ENCODE assay signal across 18 mouse cellular contexts in genomic region chrX:46896538-46896937, GRCm38 (mm10).
"Had no signal": no experiment of that assay in that cellular context is flagged by ENCODE, and none has a peak within 500 bp of the region (broad histone marks: within the 10 kb centered on the region; RNA-seq: fewer than 3 reads in every experiment).

No protein-coding gene starts in this region.

- H3K4me2 ChIP-seq: lung, embryonic 14.5 days; midbrain, embryonic 12.5 days; neural tube, embryonic 13.5 days; neural tube, embryonic 15.5 days had no signal

- H3K27ac ChIP-seq: midbrain, embryonic 10.5 days; midbrain, embryonic 12.5 days; neural tube, embryonic 13.5 days; neural tube, embryonic 15.5 days had no signal

- H3K36me3 ChIP-seq: midbrain, embryonic 10.5 days; midbrain, embryonic 12.5 days; neural tube, embryonic 13.5 days; neural tube, embryonic 15.5 days had no signal

- H3K9me3 ChIP-seq: midbrain, embryonic 10.5 days; midbrain, embryonic 12.5 days; neural tube, embryonic 13.5 days; neural tube, embryonic 15.5 days had no signal

- H3K9ac ChIP-seq: lung, embryonic 14.5 days; midbrain, embryonic 12.5 days; neural tube, embryonic 13.5 days; neural tube, embryonic 15.5 days had no signal

- H3K4me1 ChIP-seq: midbrain, embryonic 10.5 days; midbrain, embryonic 12.5 days; neural tube, embryonic 13.5 days; neural tube, embryonic 15.5 days had no signal

- H3K4me3 ChIP-seq: midbrain, embryonic 10.5 days; midbrain, embryonic 12.5 days; myocyte; neural tube, embryonic 13.5 days; neural tube, embryonic 15.5 days had no signal

- DNase-seq: lung, adult 18-20 months; lung, embryonic 14.5 days; lung, postnatal 10 days; lung, postnatal 4 days; midbrain, embryonic 14.5 days; retina, postnatal 1 day; right cerebral cortex, postnatal 25 days; right cerebral cortex, postnatal 4 days; spleen, adult 18-20 months; thymus, adult 2 months; thymus, postnatal 25 days; thymus, postnatal 4 days had no signal

- ATAC-seq: midbrain, embryonic 16.5 days had no signal

- H3K27me3 ChIP-seq: midbrain, embryonic 12.5 days; neural tube, embryonic 13.5 days; neural tube, embryonic 15.5 days had no signal
